Mouse (Mus musculus) adrenal gland, postnatal 0 days (tissue): Measurements from ENCODE around the gene Rab6b. TPM values are rescaled to one million over a fixed set of nuclear protein-coding genes. Genes with fewer than 3 reads are reported as not detected.

Source experiments
- polyA plus RNA-seq: library from polyadenylated mRNA; unstranded; fragments of >200 nt; fragmentation: Nextera tagmentation; extraction: Ambion mirVana; gene quantifications from 2 replicates; pipeline ENCODE4 v1.2.1, GENCODE M21; 2015

The Rab6b gene
- polyA plus RNA-seq: 11.4 and 36.6 TPM in 2 replicates

DNA sequence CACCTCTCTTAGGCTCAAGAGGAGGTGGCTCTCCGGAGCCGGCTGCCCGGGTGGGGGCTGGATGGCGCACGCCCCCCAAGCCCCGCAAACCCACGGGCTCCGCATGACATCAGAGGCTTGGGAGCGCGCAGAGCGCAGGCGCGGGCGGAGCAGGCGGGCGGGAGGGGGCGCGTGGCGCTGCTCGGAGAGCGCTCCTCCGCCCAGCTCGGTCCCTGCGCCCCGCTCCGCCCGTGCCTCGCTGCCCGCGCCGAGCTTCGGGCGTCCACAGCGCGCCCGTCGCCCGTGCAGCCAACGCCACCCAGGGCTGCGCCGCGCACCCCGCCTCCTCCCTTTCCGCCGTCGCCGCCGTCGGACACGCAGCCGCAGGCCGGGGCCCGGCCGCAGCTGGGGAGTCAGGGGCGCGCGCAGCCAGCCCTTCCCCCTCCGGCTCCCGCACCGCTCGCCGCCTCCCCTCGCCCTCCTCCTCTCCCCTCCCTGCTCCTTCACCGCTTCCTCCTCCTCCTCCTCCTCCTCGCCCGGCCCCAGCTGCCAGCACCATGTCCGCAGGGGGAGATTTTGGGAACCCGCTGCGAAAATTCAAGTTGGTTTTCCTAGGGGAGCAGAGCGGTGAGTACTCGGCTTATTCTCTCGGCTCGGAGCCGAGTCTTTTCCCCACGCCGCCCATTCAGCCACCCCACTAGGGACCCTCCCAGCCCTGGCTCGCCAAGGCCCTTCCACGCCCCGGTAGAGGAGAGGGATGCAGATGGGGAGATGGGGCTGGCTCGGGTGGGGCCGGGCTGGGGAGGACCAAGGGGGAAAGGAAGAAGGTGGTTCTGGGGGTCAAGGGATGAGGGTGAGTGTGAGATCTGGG lies at the start of gene Rab6b:
Rab6b (plus strand) TSS at position 167 of the 850 bp plus-strand sequence.

GRCm38 (mm10) chr9:103201561-103202260 lies 90.1 kb downstream of the Rab6b start, which contains the start of gene Srprb:
Gene Srprb (minus strand): TSS chr9:103202137.

DNA sequence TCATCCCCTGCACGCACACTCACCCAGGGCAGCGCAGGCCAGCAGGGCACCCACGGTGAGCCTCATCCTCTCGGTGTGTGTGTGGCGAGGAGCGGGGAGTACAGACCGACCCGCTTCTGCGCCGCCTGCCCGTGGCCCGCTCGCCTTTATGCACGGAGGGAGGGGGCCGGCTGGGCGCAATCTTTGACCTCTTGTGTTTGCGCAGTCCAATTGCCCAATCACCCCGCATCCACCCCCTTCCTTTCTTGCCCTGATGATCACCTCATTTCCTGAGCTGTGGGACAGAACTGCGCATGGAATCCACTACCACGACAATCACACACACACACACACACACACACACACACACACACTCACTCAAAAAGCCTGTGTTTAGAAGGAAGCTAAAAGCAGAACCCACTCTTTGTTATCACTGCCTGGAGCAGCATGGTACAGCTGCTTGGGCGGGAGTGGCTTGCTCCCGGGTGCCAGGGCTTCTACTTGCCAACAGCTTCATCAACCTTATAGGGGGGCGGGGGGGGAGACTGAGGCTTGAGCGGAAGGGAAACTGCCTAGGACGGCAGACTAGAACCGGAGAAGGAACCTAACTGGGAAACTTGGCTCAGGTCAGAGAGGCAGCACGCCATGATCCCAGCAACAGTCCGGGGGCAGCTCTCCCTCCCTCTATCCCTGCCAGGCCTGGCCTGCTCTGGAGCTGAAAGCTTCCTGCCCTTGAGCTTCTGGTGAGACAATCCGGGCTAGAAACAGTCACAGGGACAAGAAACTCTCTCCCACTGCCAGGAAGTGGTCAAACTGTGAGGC lies 118.8 kb downstream of the Rab6b start, which contains the start of the genes Gm20425 and Trf:
Gm20425 (minus strand) TSS at position 157 of the 801 bp plus-strand sequence.
Trf (minus strand) TSS at position 294 of the 801 bp plus-strand sequence.

Other genes starting within 250 kb of the Rab6b start
- gene Slco2a1, start 123.1 kb upstream of the Rab6b start, polyA plus RNA-seq: 7.3 and 9.3 TPM in 2 replicates
- gene Srprb, start 90.3 kb downstream of the Rab6b start, polyA plus RNA-seq: 25.7 and 38.9 TPM in 2 replicates
- 5.1 and 6.5 TPM in 2 replicates for gene Gm20425, start 118.5 kb downstream of the Rab6b start, polyA plus RNA-seq
- gene Trf, start 118.7 kb downstream of the Rab6b start, polyA plus RNA-seq: 733 and 1,048 TPM in 2 replicates
- gene 1300017J02Rik, start 193.3 kb downstream of the Rab6b start, polyA plus RNA-seq: 5.1 and 7.2 TPM in 2 replicates
- 16.1 and 21.9 TPM in 2 replicates for gene Topbp1, start 193.4 kb downstream of the Rab6b start, polyA plus RNA-seq